Mouse (Mus musculus): ENCODE measurements around the gene Zbbx. TPM values are rescaled to one million over a fixed set of nuclear protein-coding genes. Genes with fewer than 3 reads are reported as not detected.

Gene Zbbx
- not detected for total RNA-seq (2021)
- long read RNA-seq, experiment 1 = 0 reads
- long read RNA-seq, experiment 2 = 0 reads

- intact Hi-C loops (cut with DNase I) = no loop called here
- DNase-seq = no peak
Observed at GRCm38 (mm10) chr3:75164838-75165496, at the start of gene Zbbx. TSS of gene Zbbx (minus strand) at chr3:75165034.

DNA sequence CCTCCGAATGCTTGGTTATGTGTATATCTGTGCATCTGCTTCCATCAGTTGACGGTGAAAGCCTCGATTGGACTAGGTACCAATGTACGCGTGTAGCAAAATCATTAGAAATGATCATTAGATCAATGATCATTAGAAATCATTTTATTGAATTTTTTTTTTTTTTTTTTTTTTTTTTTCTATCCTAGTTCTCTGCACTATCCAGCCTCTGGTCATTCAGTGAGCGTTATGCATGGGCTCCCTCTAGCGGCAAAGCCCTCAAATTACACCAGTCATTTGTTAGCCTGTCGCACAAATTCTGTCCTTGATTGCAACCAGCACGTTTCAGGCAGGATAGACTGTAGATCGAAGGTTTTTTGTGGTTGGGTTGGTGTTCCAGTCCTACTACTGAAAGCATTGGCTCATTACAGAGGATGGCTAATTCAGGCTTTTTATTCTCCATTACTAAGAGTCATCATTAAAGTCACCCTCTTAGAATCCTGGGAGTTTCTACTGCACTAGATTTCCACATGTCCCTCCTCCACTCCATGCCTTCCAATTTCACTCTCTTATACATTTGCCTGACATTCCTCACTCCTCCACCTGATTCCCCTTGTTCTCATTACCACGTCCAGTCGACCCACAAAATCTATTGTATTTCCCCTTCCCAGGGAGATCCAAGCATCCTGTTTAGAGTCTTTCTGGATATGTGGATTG is 38.1 kb upstream of the Zbbx start:
- no peak for DNase-seq
- intact Hi-C loops (cut with DNase I) = no loop called here

GRCm38 (mm10) chr3:75182606-75183005 is 17.8 kb upstream of the Zbbx start:
- DNase-seq = no peak
- intact Hi-C loops (cut with DNase I) = no loop called here

GRCm38 (mm10) chr3:75141876-75142275 is 23.0 kb downstream of the Zbbx start:
- intact Hi-C loops (cut with DNase I) = no loop called here

DNA sequence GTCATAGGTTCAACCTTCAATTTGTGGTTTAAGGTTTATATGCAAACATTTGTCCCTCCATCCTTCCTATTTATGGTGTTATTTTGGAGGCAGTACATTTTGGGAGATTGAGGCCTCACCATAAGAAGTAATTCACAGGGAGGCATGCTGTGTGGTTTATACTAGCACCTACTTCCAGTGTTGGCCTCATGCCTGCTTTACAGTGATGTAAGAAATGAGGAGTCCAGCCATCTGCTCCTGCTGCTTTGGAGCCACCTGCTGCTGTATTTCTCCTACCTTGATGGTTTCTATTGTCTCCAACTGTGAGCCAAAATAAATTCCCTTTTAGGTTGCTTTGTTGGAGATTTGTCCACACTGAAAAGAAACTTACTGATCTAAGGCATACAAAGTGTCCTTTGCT is 60.0 kb downstream of the Zbbx start:
- no peak for DNase-seq
- intact Hi-C loops (cut with DNase I) = no loop called here

More at GRCm38 (mm10) chr3:75141876-75142275, 23.0 kb downstream of the Zbbx start:
- DNase-seq = no peak

DNA sequence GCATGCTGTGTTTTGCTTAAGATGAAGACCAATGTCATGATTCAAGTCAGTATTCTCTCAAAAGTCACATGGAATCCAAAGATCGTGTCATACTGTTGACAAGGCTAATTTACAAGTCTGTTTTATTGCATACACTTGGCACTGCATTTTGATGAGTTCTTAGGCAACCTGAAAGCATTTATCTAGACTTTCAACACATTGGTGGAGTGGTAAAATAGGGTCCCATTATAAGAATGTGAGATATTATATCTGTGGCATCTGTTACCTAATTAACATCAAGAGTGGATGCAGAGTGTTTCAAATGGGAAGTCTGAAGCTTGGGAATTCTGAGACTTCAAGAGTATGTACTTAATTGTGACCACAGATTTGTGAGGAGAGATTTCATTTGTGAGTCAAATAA is 79.1 kb downstream of the Zbbx start:
- intact Hi-C loops (cut with DNase I) = no loop called here
- DNase-seq = no peak

GRCm38 (mm10) chr3:75078906-75079305 is 85.9 kb downstream of the Zbbx start:
- no peak for DNase-seq
- intact Hi-C loops (cut with DNase I) = no loop called here

- intact Hi-C loops (cut with DNase I) = no loop called here
- no peak for DNase-seq
Observed at GRCm38 (mm10) chr3:75009701-75010100, 155.1 kb downstream of the Zbbx start.

Other genes starting within 250 kb of the Zbbx start
- not detected for gene Serpini2, start 105.0 kb upstream of the Zbbx start, total RNA-seq (2021)

All from gastrocnemius, postnatal 36 days (tissue).